Mouse (Mus musculus) left cerebral cortex, adult 9 months (tissue): Measurements from ENCODE around the gene Hist1h3f.

Experiments used
- DNase-seq, 2 experiments: peaks; one replicate each; pipeline ENCODE4 v3.0.0; 2022; ENCODE audit warnings: low spot score in 2 of 2

Gene Hist1h3f

DNA sequence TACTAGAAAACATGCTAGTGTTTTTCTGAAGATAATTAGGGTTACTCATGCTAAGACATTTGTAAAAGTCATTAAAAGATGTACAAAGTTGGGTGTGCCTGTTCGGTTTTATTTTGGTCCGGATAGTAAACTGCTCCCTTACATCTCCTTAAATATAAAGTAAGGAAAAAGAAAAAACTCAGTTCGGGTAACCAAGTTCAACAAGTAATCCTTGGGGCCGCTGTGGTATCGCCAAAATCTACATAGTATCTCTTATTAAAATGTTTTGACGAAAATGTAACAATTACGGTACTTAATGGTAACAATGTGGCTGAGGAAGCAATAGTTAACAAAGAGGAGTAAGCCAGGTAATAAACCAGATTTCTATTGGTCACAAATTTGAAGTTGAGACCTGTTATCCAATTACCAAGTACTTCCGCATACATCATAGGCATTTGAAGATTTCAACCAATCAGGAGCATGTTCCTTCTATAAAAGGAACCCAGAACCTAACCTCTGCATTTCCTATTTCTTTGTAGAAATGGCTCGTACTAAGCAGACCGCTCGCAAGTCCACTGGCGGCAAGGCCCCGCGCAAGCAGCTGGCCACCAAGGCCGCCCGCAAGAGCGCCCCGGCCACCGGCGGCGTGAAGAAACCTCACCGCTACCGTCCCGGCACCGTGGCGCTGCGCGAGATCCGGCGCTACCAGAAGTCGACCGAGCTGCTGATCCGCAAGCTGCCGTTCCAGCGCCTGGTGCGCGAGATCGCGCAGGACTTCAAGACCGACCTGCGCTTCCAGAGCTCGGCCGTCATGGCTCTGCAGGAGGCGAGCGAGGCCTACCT is at the start of gene Hist1h3f:
Gene Hist1h3f (plus strand): TSS at position 88 of the 822 bp plus-strand sequence.
- DNase-seq = peak; percentile 88 to 91

- no peak for DNase-seq
Observed at GRCm38 (mm10) chr13:23495526-23495925, 48.3 kb upstream of the Hist1h3f start.

- peak in 1 of 2 experiments; percentile 43 for DNase-seq
Observed at GRCm38 (mm10) chr13:23497656-23498321, 46.1 kb upstream of the Hist1h3f start.

DNA sequence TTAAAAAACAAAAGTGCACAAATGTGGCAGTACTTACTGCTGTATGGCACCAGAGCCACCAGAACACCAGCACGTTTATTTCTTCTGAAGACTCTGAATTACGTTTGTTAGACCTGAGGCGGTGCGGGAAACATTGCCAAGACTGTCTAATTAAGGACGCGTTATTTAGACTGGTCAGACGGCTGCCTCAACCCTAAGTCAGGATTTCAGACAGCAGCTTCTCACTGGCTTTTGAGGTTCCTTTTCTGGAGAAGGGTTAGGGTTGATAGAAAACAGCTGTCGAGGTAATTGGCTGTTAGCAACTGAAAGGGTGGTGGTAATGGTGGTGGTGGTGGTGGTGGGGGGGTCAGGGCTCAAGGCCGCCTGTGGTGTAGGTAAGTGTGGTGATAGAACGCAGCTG is 45.2 kb upstream of the Hist1h3f start:
- no peak for DNase-seq

DNA sequence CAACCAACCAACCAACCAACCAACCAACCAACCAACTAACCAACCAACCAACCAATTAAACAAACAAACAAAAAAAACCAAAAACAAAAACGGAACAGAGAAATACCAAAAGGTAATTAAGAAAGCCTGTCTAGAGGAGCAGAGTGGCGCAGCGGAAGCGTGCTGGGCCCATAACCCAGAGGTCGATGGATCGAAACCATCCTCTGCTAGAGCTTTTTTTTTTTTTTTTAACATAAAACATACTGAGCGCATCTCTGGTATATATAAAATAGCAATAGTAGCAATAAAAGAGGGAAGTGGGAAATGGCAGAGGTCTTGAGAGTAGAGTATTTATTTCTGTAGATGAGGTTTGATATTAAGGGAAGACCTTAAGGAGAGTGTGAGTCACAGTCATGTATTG is 43.9 kb upstream of the Hist1h3f start:
- no peak for DNase-seq

GRCm38 (mm10) chr13:23500424-23501200 is 43.2 kb upstream of the Hist1h3f start:
- DNase-seq = peak in 1 of 2 experiments; percentile 86

DNA sequence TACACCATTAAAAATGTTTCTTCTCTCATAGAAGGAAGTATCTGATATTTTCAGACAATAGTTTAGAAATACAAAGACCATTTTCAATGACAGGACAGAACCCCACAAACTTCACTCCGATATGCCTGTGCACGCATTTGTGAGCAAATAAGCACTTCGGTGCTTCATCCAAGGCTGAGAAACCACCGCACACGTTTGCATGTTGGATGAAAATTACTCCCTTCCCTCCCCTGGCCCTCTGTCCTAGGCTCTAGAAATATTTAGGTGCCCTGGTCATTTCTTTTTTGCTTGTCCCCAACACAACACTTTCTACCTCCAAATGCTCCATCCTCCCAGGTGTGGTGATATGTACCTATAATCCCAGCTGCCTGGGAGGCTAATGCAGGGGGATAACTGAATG is 42.3 kb upstream of the Hist1h3f start:
- no peak for DNase-seq

GRCm38 (mm10) chr13:23502031-23502567 is 41.8 kb upstream of the Hist1h3f start:
- no peak for DNase-seq

DNA sequence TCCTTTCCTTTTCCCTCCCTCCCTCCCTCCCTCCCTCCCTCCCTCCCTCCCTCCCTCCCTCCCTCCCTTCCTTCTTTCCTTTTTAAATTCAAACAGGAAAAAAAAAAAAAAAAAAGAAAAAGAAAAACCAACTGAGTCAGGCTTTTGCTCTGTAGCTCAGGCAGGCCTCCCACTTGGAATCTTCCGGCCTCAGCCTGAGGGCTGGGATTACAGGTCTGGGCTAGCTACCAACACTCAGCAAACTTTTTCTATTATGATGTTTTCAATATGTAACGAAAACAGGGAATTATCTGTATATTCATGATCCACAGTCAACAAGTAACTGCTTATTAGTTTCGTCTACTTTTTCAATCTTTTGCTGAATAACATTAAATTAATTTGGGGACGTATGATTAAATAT is 40.9 kb upstream of the Hist1h3f start:
- DNase-seq = no peak

DNA sequence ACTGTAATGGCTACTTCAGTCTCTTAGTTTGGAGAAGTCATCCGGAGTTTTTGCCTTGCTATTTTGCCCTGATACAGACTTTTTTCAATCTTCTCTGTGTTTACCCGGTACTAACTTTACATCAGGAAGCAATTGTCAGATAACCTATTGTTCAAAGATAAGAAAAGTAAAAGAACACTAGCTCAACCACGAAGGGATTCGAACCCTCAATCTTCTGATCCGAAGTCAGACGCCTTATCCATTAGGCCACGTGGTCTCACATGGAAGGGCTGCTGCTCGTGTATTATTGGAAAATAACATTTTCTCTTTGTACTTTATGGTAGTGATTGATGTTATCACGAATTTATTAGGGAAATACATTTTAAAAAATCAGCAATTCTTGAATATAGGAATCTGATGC is 40.1 kb upstream of the Hist1h3f start:
- peak in 1 of 2 experiments; percentile 77 for DNase-seq

DNA sequence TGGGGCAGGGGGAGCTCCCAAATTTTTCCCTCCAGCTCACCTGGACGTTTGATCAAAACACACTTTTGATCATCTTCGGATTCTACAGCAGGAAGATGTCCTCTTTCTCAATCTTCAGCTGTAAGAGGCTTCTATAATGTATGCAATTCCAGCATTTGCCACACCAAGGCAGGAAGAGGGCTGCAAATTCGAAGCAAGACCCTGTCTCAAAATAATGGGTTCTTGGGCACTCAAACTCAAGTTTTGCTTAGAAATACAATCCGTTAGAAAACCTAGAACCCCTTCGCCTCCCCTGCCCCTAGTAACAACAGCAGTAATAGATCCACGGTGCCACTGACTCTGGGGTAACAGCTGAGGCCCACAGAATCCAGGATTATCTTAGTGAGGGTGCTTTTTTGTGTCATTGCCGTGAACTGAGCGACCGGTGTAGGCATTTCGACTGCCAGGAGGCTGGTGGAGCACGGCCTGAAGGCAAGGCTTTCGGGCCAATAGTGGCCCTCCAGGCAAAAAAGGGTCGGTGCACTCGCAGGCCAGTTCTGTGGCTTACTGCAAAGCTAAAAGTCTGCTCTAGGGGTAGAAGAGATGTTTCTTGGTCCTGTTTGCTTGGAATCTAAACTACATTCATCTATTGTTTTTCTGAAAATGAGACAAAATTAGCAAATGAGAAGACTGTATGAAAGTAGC is 38.0 kb upstream of the Hist1h3f start:
- DNase-seq = no peak

- DNase-seq = no peak
Observed at GRCm38 (mm10) chr13:23506351-23506750, 37.5 kb upstream of the Hist1h3f start.

- no peak for DNase-seq
Observed at GRCm38 (mm10) chr13:23506819-23507515, 36.9 kb upstream of the Hist1h3f start.

DNA sequence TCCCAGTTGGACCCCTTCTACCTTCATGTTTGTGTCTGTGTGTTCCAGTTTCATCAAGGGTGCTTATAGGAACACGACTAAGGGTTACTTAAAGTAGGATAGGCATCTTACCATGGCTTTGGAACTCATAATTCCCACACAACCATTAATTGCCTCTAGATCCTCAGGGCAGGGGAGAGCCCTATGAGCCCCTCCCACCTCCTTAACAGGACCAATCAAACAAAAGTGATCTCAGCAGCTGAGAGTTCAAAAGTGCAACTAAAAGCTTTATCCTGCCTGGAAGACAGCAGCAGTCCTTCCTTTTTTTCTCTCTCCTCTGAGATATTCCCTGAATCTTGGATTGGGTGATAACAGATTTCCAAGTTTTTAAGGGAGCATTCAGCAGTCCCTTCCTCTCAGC is 33.7 kb upstream of the Hist1h3f start:
- DNase-seq = no peak

- DNase-seq = no peak
Observed at GRCm38 (mm10) chr13:23513517-23513916, 30.3 kb upstream of the Hist1h3f start.

DNA sequence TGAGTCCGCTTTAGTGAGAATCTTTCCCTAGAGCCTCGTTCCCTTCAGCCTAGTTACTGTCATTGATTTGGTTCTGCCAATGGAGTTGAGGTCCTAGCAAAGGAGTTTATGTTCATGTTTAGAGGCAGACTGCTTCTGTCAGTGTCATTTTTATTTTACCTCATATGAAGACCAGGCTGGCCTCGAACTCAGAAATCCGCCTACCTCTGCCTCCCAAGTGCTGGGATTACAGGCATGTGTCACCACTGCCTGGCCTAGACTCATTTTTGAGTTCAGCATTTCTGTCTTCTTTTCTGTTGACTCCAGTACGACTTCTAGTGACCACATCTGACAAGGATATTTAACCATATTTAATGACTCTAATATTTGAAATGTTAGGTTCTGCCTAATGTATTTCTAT is 28.6 kb upstream of the Hist1h3f start:
- no peak for DNase-seq

DNA sequence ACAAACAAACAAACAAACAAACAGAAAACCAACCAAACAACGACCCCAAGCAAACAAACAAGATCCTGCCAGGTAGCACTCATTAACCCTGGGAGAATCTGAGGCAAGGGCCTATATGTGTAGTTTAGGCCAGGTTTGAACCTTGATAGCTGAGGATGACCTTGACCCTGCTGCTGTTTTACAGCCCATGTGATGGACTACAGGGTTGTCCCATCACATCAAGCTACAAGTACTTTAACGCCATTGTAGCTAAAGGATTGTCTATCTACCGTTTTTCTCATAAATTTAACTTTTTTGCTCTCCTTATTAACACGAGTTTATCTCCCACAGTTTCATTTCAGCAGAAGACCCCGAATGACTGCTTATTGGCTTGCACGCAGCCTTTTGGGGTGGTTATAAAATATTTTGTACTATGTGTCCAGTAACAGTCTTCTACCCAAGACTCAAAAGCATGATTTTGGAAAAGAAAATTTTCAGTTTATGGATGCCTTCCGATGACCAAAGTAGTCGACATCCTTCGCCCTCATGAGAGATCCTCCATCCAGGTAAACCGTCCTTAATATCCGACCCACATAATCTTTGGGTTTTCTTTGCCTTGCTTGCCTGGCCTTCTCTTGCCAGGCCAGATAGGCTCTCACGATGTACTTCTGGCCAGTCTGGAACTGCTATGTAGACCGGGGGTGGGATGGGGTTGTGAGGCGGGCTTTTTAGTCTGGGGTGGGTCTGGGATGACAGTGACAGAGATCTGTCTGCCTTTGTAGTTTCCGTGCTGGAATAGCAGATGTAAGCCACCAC is 27.8 kb upstream of the Hist1h3f start:
- no peak for DNase-seq

DNA sequence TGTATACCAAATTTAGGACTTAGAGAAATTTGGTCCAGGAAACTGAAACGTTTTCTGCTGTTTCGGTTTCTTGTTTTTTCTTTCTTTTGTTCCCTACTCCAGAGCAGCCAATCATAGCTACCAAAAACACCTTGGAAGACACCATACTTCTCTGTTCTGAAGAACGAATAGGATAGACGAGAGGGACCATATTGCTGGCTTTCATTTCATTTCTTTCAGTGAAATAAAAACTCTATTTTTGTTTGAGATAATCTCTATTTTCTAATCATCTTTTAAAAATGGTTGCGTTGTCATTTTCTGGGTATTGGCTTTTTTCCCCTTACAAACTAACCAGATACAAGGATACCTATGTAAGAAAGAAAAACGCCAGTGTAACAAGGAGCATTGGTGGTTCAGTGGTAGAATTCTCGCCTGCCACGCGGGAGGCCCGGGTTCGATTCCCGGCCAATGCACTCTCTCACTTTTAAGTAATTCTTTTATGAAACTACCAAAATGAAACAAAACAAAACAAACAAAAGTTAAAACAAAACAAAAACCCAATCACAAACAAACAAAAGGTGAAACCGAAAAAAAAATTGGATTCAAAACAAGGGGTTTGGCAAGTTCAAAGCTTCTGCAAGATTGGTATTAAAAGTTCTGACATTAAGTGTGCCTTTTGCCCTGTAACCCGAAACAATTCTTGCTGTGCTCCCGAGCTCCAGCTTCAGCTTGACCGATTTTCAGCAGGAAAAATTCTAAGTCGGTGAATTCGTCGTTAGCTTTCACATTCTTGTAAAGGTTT is 26.8 kb upstream of the Hist1h3f start:
- DNase-seq = peak in 1 of 2 experiments; percentile 78

- peak; percentile 62 to 97 for DNase-seq
Observed at GRCm38 (mm10) chr13:23517603-23518294, 26.1 kb upstream of the Hist1h3f start.
